Mouse (Mus musculus) heart, adult 2 months (tissue): ENCODE results near the gene Wdr49. TPM values are rescaled to one million over a fixed set of nuclear protein-coding genes. Genes with fewer than 3 reads are reported as not detected.

Experiments
- DNase-seq, 2 experiments: peaks; one replicate each; pipeline ENCODE4 v3.0.0; 2021
- H3K27ac ChIP-seq: fragments of 200-600 bp; 2 replicates; pipeline ENCODE4 v1.8.1; 2022
- H3K27me3 ChIP-seq: fragments of 200-500 bp; 2 replicates; pipeline ENCODE4 v1.6.1; 2012; ENCODE audit warnings: mild to moderate bottlenecking, low read length, inconsistent platforms, mixed read lengths; ENCODE audit not compliant: control insufficient read depth, insufficient read depth
- H3K36me3 ChIP-seq: fragments of 200-500 bp; 2 replicates; pipeline ENCODE4 v1.6.1; 2012; ENCODE audit warnings: low read length, inconsistent platforms; ENCODE audit not compliant: control insufficient read depth, insufficient read depth
- H3K4me1 ChIP-seq: fragments of 200-500 bp; 2 replicates; pipeline ENCODE4 v1.6.1; 2011; ENCODE audit warnings: low read length; ENCODE audit not compliant: control insufficient read depth, insufficient read depth
- H3K4me3 ChIP-seq: fragments of 200-600 bp; 2 replicates; pipeline ENCODE4 v1.8.1; 2022
- H3K79me2 ChIP-seq: fragments of 200-500 bp; replicated peaks from 2 replicates; pipeline ENCODE4 v1.6.1; 2012; ENCODE audit warnings: mild to moderate bottlenecking, inconsistent platforms, low read length, moderate library complexity, mixed read lengths; ENCODE audit not compliant: control insufficient read depth, insufficient read depth
- H3K9ac ChIP-seq: fragments of 200-500 bp; 2 replicates; pipeline ENCODE4 v1.6.1; 2012; ENCODE audit warnings: low read depth, mild to moderate bottlenecking, control low read depth, inconsistent platforms, low read length, mixed read lengths
- CTCF ChIP-seq: fragments of 200-600 bp; IDR thresholded peaks from 2 replicates; pipeline ENCODE4 v1.8.1; 2022; ENCODE audit warnings: antibody characterized with exemption, mild to moderate bottlenecking, moderate library complexity
- EP300 ChIP-seq: fragments of 200-500 bp; IDR thresholded peaks from 2 replicates; pipeline ENCODE4 v1.6.1; 2011; ENCODE audit warnings: low read depth, low read length, control low read depth; ENCODE audit not compliant: insufficient read depth
- POLR2A ChIP-seq: fragments of 200-500 bp; IDR thresholded peaks from 2 replicates; pipeline ENCODE4 v1.6.1; 2011; ENCODE audit warnings: mild to moderate bottlenecking, low read depth, low read length, control low read depth; ENCODE audit not compliant: insufficient read depth
- WGBS: fragments of 180-500 bp; shearing (Covaris S2); methylation state at CpG from one replicate; pipeline ENCODE4 v1.1.7; 2018; 5-methylcytosine and 5-hydroxymethylcytosine counted together
- intact Hi-C: fragments of 180-260 bp; cut with DNase I; formaldehyde crosslinking; loops from one replicate; pipeline ENCODE4 v1.15.1; 2025
- polyA plus RNA-seq: library from polyadenylated mRNA; depleted of rRNA; stranded (reverse); fragments of >200 nt; gene quantifications from 2 replicates; pipeline ENCODE4 v1.2.3, GENCODE M21; 2012
- total RNA-seq, 2 experiments: library from RNA; stranded (reverse); gene quantifications; 2 replicates each; pipeline ENCODE4 v1.2.3; 2021

Gene Wdr49
- total and polyA plus RNA-seq, 3 experiments = not detected

GRCm38 (mm10) chr3:75297758-75298111 is 184.2 kb downstream of the Wdr49 start:
- no peak for DNase-seq

GRCm38 (mm10) chr3:75297026-75297757 is 184.8 kb downstream of the Wdr49 start:
- no peaks in the 10 kb centered on the region for H3K36me3 ChIP-seq
- H3K9ac ChIP-seq = no peak overlapping the region
- H3K27ac ChIP-seq = no peak overlapping the region
- no peaks in the 10 kb centered on the region; the same call in 1 of the 2 replicates for H3K4me1 ChIP-seq
- no peak overlapping the region for H3K4me3 ChIP-seq
- intact Hi-C loops = no loop called here
- 49% methylated on average over 2 of the region's 2 CpGs for WGBS
- H3K27me3 ChIP-seq = no peaks in the 10 kb centered on the region
- DNase-seq = no peak
- TF ChIP-seq POLR2A = no peak
- no peak for TF ChIP-seq CTCF
- TF ChIP-seq EP300 = no peak
- no peaks in the 10 kb centered on the region for H3K79me2 ChIP-seq

More at GRCm38 (mm10) chr3:75297758-75298111, 184.2 kb downstream of the Wdr49 start:
- intact Hi-C loops = no loop called here
- Histone ChIP-seq H3K9ac (no peak overlapping the region), H3K27ac (no peak overlapping the region), H3K36me3 (no peaks in the 10 kb centered on the region), H3K4me3 (no peak overlapping the region), H3K79me2 (no peaks in the 10 kb centered on the region), H3K4me1 (no peaks in the 10 kb centered on the region; the same call in 1 of the 2 replicates), H3K27me3 (no peaks in the 10 kb centered on the region)
- 36% methylated on average over 3 of the region's 3 CpGs for WGBS
- TF ChIP-seq EP300 (no peak), CTCF (no peak), POLR2A (no peak)

GRCm38 (mm10) chr3:75293243-75293642 is 188.7 kb downstream of the Wdr49 start:
- H3K79me2 ChIP-seq = no peaks in the 10 kb centered on the region
- no peak overlapping the region for H3K4me3 ChIP-seq
- 68% methylated on average over 2 of the region's 2 CpGs for WGBS
- no peak overlapping the region for H3K9ac ChIP-seq
- H3K36me3 ChIP-seq = no peaks in the 10 kb centered on the region
- no peaks in the 10 kb centered on the region for H3K27me3 ChIP-seq
- DNase-seq = no peak
- H3K4me1 ChIP-seq = no peaks in the 10 kb centered on the region; the same call in 1 of the 2 replicates
- no peak overlapping the region for H3K27ac ChIP-seq
- no peak for TF ChIP-seq EP300
- TF ChIP-seq POLR2A = no peak
- no peak for TF ChIP-seq CTCF
- intact Hi-C loops = no loop called here

- Histone ChIP-seq H3K9ac (no peak overlapping the region), H3K27ac (no peak overlapping the region), H3K36me3 (no peaks in the 10 kb centered on the region), H3K4me1 (no peaks in the 10 kb centered on the region), H3K27me3 (no peaks in the 10 kb centered on the region), H3K4me3 (no peak overlapping the region), H3K79me2 (no peaks in the 10 kb centered on the region)
- intact Hi-C loops = no loop called here
- no peak for DNase-seq
- no peak for TF ChIP-seq POLR2A
- TF ChIP-seq CTCF = no peak
- no peak for TF ChIP-seq EP300
- WGBS = 84% methylated on average over 4 of the region's 4 CpGs
Measured at GRCm38 (mm10) chr3:75277455-75277854, 204.5 kb downstream of the Wdr49 start.

GRCm38 (mm10) chr3:75276522-75276921 is 205.4 kb downstream of the Wdr49 start:
- no peak for DNase-seq
- Histone ChIP-seq H3K4me1 (no peaks in the 10 kb centered on the region), H3K27ac (no peak overlapping the region), H3K79me2 (no peaks in the 10 kb centered on the region), H3K27me3 (no peaks in the 10 kb centered on the region), H3K36me3 (no peaks in the 10 kb centered on the region), H3K9ac (no peak overlapping the region), H3K4me3 (no peak overlapping the region)
- intact Hi-C loops = no loop called here
- TF ChIP-seq CTCF (no peak), POLR2A (no peak), EP300 (no peak)
- WGBS = 86% methylated on average over 3 of the region's 3 CpGs

- Histone ChIP-seq H3K4me3 (no peak overlapping the region), H3K4me1 (no peaks in the 10 kb centered on the region), H3K79me2 (no peaks in the 10 kb centered on the region), H3K36me3 (no peaks in the 10 kb centered on the region), H3K27me3 (no peaks in the 10 kb centered on the region), H3K9ac (no peak overlapping the region), H3K27ac (no peak overlapping the region)
- intact Hi-C loops = no loop called here
- TF ChIP-seq EP300 (no peak), CTCF (no peak), POLR2A (no peak)
- DNase-seq = no peak
Measured at GRCm38 (mm10) chr3:75275127-75275526, 206.8 kb downstream of the Wdr49 start.
